Mouse (Mus musculus): ENCODE measurements around the gene Spice1. TPM values are rescaled to one million over a fixed set of nuclear protein-coding genes. Genes with fewer than 3 reads are reported as not detected.

Spice1 gene
- polyA plus RNA-seq, 1 experiment, result 12.4 TPM

DNA sequence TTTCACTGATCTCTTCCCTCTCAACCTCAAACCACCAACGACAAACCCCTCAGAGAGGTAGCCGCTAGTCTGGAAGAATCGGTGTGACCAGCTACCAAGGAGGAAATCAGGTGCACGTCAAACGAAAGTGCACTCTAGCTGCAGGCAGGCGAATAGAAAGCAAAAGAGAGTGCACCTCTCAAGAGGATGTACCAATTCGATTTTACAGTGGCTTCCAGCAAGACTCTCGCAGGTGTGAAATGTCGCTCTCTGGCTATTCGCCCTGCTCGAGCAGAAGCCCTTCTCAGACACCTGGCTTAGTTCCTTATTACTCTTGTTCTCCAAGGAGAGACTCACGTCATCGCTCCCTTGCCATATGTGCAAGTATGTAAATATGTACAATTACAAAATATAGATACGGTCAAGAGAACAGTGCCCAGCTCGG is 14.0 kb upstream of the Spice1 start, which contains the start of gene Sidt1:
Gene Sidt1, minus strand, starts transcription at position 336 of the 424 bp plus-strand sequence.
- H3K4me3 ChIP-seq (ENCODE audit: control insufficient read depth, low read depth, low read length), result peak within 1 kb of the TSS; percentile 61
- TF ChIP-seq CTCF (IDR thresholded peaks at IDR 0.05; ENCODE audit: control insufficient read depth, insufficient read depth, insufficient replicate concordance, low read depth, low read length) (no peak), POLR2A (IDR thresholded peaks at IDR 0.05; ENCODE audit: control insufficient read depth, low read depth, low read length) (no peak)
- H3K27me3 ChIP-seq (ENCODE audit: control insufficient read depth, insufficient read depth, low read length), result no peaks in the 10 kb centered on the region
- H3K27ac ChIP-seq (ENCODE audit: control insufficient read depth, insufficient read depth, low read depth, low read length), result no peak within 1 kb of the TSS
- H3K4me1 ChIP-seq (ENCODE audit: control insufficient read depth, insufficient read depth, low read length), result peaks cover 6% of the 10 kb centered on the region
- no peaks in the 10 kb centered on the region for H3K36me3 ChIP-seq (ENCODE audit: control insufficient read depth, insufficient read depth, low read length)

GRCm38 (mm10) chr16:44337541-44337940 is 9.4 kb upstream of the Spice1 start:
- Histone ChIP-seq H3K27ac (ENCODE audit: control insufficient read depth, insufficient read depth, low read depth, low read length) (no peak overlapping the region), H3K27me3 (ENCODE audit: control insufficient read depth, insufficient read depth, low read length) (no peaks in the 10 kb centered on the region), H3K4me1 (ENCODE audit: control insufficient read depth, insufficient read depth, low read length) (peaks cover 1% of the 10 kb centered on the region), H3K4me3 (ENCODE audit: control insufficient read depth, low read depth, low read length) (no peak overlapping the region), H3K36me3 (ENCODE audit: control insufficient read depth, insufficient read depth, low read length) (no peaks in the 10 kb centered on the region)
- TF ChIP-seq CTCF (IDR thresholded peaks at IDR 0.05; ENCODE audit: control insufficient read depth, insufficient read depth, insufficient replicate concordance, low read depth, low read length), result no peak
- no peak for TF ChIP-seq POLR2A (IDR thresholded peaks at IDR 0.05; ENCODE audit: control insufficient read depth, low read depth, low read length)

DNA sequence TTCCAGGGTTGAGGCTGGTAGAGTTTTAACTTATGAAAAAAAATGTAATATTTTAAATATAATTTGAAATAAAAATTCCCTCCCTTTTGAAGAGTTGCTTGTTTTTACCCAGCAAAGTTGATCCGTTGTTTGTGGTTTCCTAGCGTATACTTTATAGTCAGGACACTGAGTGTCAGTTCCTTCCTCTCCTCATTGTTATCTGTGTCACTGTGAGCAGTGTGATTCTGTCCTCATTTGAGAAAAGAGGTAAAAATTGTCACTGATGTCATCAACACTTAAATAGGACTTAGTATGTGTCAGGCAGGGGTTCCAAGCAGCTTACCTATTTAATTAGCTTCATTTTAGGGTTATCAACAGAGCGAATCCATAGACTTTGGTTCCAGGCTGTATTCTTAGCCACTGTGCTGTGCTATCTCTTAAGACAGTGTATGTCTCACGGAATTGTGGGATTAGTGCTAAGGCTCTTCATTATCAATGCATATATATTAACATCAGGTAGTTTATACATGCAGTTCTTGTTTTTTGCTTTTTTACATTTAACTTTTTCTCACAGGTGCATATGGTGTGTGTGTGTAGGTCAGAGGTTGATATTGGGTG is 3.0 kb downstream of the Spice1 start:
- Histone ChIP-seq H3K4me3 (ENCODE audit: control insufficient read depth, low read depth, low read length) (no peak overlapping the region), H3K36me3 (ENCODE audit: control insufficient read depth, insufficient read depth, low read length) (no peaks in the 10 kb centered on the region), H3K4me1 (ENCODE audit: control insufficient read depth, insufficient read depth, low read length) (no peaks in the 10 kb centered on the region), H3K27me3 (ENCODE audit: control insufficient read depth, insufficient read depth, low read length) (no peaks in the 10 kb centered on the region), H3K27ac (ENCODE audit: control insufficient read depth, insufficient read depth, low read depth, low read length) (no peak overlapping the region)
- TF ChIP-seq POLR2A (IDR thresholded peaks at IDR 0.05; ENCODE audit: control insufficient read depth, low read depth, low read length) (no peak), CTCF (IDR thresholded peaks at IDR 0.05; ENCODE audit: control insufficient read depth, insufficient read depth, insufficient replicate concordance, low read depth, low read length) (no peak)

- H3K36me3 ChIP-seq (ENCODE audit: control insufficient read depth, insufficient read depth, low read length), result no peaks in the 10 kb centered on the region
- no peak overlapping the region for H3K4me3 ChIP-seq (ENCODE audit: control insufficient read depth, low read depth, low read length)
- H3K27me3 ChIP-seq (ENCODE audit: control insufficient read depth, insufficient read depth, low read length), result no peaks in the 10 kb centered on the region
- H3K4me1 ChIP-seq (ENCODE audit: control insufficient read depth, insufficient read depth, low read length), result no peaks in the 10 kb centered on the region
- TF ChIP-seq POLR2A (IDR thresholded peaks at IDR 0.05; ENCODE audit: control insufficient read depth, low read depth, low read length) (no peak), CTCF (IDR thresholded peaks at IDR 0.05; ENCODE audit: control insufficient read depth, insufficient read depth, insufficient replicate concordance, low read depth, low read length) (no peak)
- no peak overlapping the region for H3K27ac ChIP-seq (ENCODE audit: control insufficient read depth, insufficient read depth, low read depth, low read length)
Observed at GRCm38 (mm10) chr16:44356291-44356690, 9.4 kb downstream of the Spice1 start.

DNA sequence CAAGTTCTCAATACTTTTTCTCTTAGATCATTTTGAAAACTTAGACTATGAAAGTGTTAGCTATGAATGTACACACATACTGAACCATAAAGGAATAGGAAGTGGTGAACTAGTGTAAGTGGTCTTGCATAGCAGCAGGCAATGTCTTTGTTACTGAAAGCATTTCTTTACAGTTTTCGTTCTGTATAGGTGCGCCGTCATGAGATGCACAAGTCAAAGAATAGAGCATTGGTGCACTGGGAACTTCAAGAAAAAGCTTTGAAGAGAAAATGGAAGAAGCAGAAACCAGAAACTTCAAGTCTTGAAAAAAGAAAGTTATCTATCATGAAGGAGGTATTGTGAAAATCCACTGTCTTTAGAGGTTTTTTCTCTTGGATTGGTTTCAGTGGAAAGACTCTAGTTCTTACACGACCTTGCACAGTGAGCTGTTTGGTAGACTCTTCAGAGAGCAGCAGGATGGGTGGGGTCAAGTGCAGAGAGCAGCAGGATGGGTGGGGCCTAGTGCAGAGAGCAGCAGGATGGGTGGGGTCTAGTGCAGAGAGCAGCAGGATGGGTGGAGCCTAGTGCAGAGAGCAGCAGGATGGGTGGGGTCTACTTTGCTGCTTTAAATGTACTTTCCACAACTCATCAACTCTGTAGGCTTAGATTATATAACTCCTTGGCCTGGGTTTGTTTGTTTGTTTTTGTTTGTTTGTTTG is 10.8 kb downstream of the Spice1 start:
- no peak overlapping the region for H3K27ac ChIP-seq (ENCODE audit: control insufficient read depth, insufficient read depth, low read depth, low read length)
- no peaks in the 10 kb centered on the region for H3K36me3 ChIP-seq (ENCODE audit: control insufficient read depth, insufficient read depth, low read length)
- H3K4me1 ChIP-seq (ENCODE audit: control insufficient read depth, insufficient read depth, low read length), result no peaks in the 10 kb centered on the region
- H3K27me3 ChIP-seq (ENCODE audit: control insufficient read depth, insufficient read depth, low read length), result no peaks in the 10 kb centered on the region
- TF ChIP-seq CTCF (IDR thresholded peaks at IDR 0.05; ENCODE audit: control insufficient read depth, insufficient read depth, insufficient replicate concordance, low read depth, low read length) (no peak), POLR2A (IDR thresholded peaks at IDR 0.05; ENCODE audit: control insufficient read depth, low read depth, low read length) (no peak)
- H3K4me3 ChIP-seq (ENCODE audit: control insufficient read depth, low read depth, low read length), result no peak overlapping the region

DNA sequence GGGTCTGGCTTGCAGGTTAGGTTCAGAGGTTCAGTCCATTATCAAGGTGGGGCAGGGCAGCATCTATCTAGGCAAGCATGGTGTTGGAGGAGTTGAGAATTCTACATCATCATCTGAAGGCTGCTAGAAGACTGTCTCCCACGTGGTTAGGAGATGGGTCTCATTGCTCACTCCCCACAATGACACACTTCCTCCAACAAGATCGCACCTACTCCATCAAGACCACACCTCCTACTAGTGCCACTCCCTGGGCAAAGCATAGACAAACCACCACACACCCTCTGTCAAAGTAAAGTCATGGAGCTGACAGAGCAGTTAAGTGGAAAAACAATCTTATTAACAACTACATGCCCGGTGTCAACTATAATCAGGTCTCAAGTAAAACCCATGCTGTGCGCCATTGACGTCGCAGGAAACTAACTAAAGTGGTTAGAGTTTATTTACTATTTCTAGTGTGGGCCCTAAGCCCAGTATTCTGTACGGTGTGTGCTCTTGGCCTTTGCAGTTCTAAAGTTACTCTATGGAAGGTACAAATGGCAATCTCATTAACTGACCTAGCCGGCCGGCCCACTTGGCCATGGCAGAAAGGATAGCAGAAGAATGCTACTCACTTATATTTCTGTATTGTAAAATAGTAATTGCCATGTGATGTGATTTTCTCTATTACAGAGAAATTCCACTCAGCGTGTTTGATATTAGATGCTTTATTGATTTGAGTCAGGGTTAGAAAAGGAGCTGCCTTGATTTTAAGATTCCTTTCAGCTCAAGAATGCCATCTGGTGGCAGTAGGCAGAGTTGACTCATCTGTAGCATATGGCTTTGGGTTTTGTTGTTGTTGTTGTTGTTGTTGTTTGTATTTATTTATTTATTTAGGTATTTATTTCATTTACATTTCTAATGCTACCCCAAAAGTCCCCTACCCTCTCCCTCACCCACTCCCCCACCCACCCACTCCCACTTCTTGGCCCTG is 15.3 kb downstream of the Spice1 start:
- Histone ChIP-seq H3K27me3 (ENCODE audit: control insufficient read depth, insufficient read depth, low read length) (no peaks in the 10 kb centered on the region), H3K27ac (ENCODE audit: control insufficient read depth, insufficient read depth, low read depth, low read length) (no peak overlapping the region), H3K36me3 (ENCODE audit: control insufficient read depth, insufficient read depth, low read length) (no peaks in the 10 kb centered on the region), H3K4me3 (ENCODE audit: control insufficient read depth, low read depth, low read length) (no peak overlapping the region), H3K4me1 (ENCODE audit: control insufficient read depth, insufficient read depth, low read length) (no peaks in the 10 kb centered on the region)
- no peak for TF ChIP-seq POLR2A (IDR thresholded peaks at IDR 0.05; ENCODE audit: control insufficient read depth, low read depth, low read length)
- TF ChIP-seq CTCF (IDR thresholded peaks at IDR 0.05; ENCODE audit: control insufficient read depth, insufficient read depth, insufficient replicate concordance, low read depth, low read length), result no peak

- Histone ChIP-seq H3K36me3 (ENCODE audit: control insufficient read depth, insufficient read depth, low read length) (no peaks in the 10 kb centered on the region; the same call in 1 of the 2 replicates), H3K4me3 (ENCODE audit: control insufficient read depth, low read depth, low read length) (no peak overlapping the region), H3K27ac (ENCODE audit: control insufficient read depth, insufficient read depth, low read depth, low read length) (no peak overlapping the region), H3K27me3 (ENCODE audit: control insufficient read depth, insufficient read depth, low read length) (no peaks in the 10 kb centered on the region), H3K4me1 (ENCODE audit: control insufficient read depth, insufficient read depth, low read length) (no peaks in the 10 kb centered on the region)
- TF ChIP-seq POLR2A (IDR thresholded peaks at IDR 0.05; ENCODE audit: control insufficient read depth, low read depth, low read length) (no peak), CTCF (IDR thresholded peaks at IDR 0.05; ENCODE audit: control insufficient read depth, insufficient read depth, insufficient replicate concordance, low read depth, low read length) (no peak)
Observed at GRCm38 (mm10) chr16:44365522-44365921, 18.6 kb downstream of the Spice1 start.

Measured in testis, adult 2 months (tissue).